Mouse (Mus musculus): ENCODE data around the gene Ttll5. TPM values are rescaled to one million over a fixed set of nuclear protein-coding genes. Genes with fewer than 3 reads are reported as not detected.

Gene Ttll5
- polyA plus RNA-seq (2014; fragmentation: Nextera tagmentation; extraction: Ambion mirVana), result 13.8 and 17.7 TPM in 2 replicates

- peaks cover 40% of the 10 kb centered on the region for H3K36me3 ChIP-seq (ENCODE audit: control insufficient read depth, insufficient read depth, low read length)
- peak within 1 kb of the TSS; percentile 64 for H3K4me2 ChIP-seq (ENCODE audit: low read length)
- DNase-seq (ENCODE audit: low spot score), result peak; percentile 100
- H3K9ac ChIP-seq (ENCODE audit: low read length), result peak within 1 kb of the TSS; percentile 62
- H3K4me1 ChIP-seq (replicated peaks; ENCODE audit: control insufficient read depth, insufficient read depth, low read length), result peaks cover 8% of the 10 kb centered on the region; the same call in 1 of the 2 replicates
- peak; percentile 99 for ATAC-seq (replicated peaks; ENCODE audit: low FRiP score, low TSS enrichment, low read depth)
- H3K27me3 ChIP-seq (replicated peaks; ENCODE audit: control insufficient read depth, insufficient read depth, low read length), result no peaks in the 10 kb centered on the region
- H3K27ac ChIP-seq (ENCODE audit: low read depth), result peak within 1 kb of the TSS; percentile 99
- under 1% methylated on average over 67 of the region's 67 CpGs for WGBS
- H3K4me3 ChIP-seq (ENCODE audit: low read depth, low read length), result peak within 1 kb of the TSS; percentile 83
- H3K9me3 ChIP-seq (ENCODE audit: control insufficient read depth, low read length), result no peaks in the 10 kb centered on the region
Measured at GRCm38 (mm10) chr12:85824438-85825264, at the start of gene Ttll5, which contains the start of gene Erg28. Ttll5 (plus strand) TSS chr12:85824659. Erg28 (minus strand) TSS chr12:85824550.

GRCm38 (mm10) chr12:85778962-85779361, 45.5 kb upstream of the Ttll5 start:
- no peak overlapping the region for H3K27ac ChIP-seq (ENCODE audit: low read depth)
- no peak for ATAC-seq (replicated peaks; ENCODE audit: low FRiP score, low TSS enrichment, low read depth)

GRCm38 (mm10) chr12:85779707-85780106, 44.8 kb upstream of the Ttll5 start:
- H3K9ac ChIP-seq (ENCODE audit: low read length), result no peak overlapping the region
- H3K27ac ChIP-seq (ENCODE audit: low read depth), result no peak overlapping the region
- no peaks in the 10 kb centered on the region for H3K9me3 ChIP-seq (ENCODE audit: control insufficient read depth, low read length)
- H3K4me1 ChIP-seq (replicated peaks; ENCODE audit: control insufficient read depth, insufficient read depth, low read length), result no peaks in the 10 kb centered on the region
- ATAC-seq (replicated peaks; ENCODE audit: low FRiP score, low TSS enrichment, low read depth), result no peak
- H3K36me3 ChIP-seq (ENCODE audit: control insufficient read depth, insufficient read depth, low read length), result no peaks in the 10 kb centered on the region
- no peak overlapping the region for H3K4me3 ChIP-seq (ENCODE audit: low read depth, low read length)
- H3K4me2 ChIP-seq (ENCODE audit: low read length), result no peak overlapping the region
- no peak for DNase-seq (ENCODE audit: low spot score)
- no peaks in the 10 kb centered on the region for H3K27me3 ChIP-seq (replicated peaks; ENCODE audit: control insufficient read depth, insufficient read depth, low read length)
- 88% methylated on average over 5 of the region's 5 CpGs for WGBS

More at GRCm38 (mm10) chr12:85778962-85779361, 45.5 kb upstream of the Ttll5 start:
- DNase-seq (ENCODE audit: low spot score), result no peak
- no peak overlapping the region for H3K4me2 ChIP-seq (ENCODE audit: low read length)
- no peak overlapping the region for H3K9ac ChIP-seq (ENCODE audit: low read length)
- H3K9me3 ChIP-seq (ENCODE audit: control insufficient read depth, low read length), result peaks cover under 1% of the 10 kb centered on the region; the same call in 1 of the 2 replicates
- H3K4me3 ChIP-seq (ENCODE audit: low read depth, low read length), result no peak overlapping the region
- WGBS, result 57% methylated on average over 3 of the region's 3 CpGs
- no peaks in the 10 kb centered on the region for H3K4me1 ChIP-seq (replicated peaks; ENCODE audit: control insufficient read depth, insufficient read depth, low read length)
- no peaks in the 10 kb centered on the region for H3K36me3 ChIP-seq (ENCODE audit: control insufficient read depth, insufficient read depth, low read length)
- no peaks in the 10 kb centered on the region for H3K27me3 ChIP-seq (replicated peaks; ENCODE audit: control insufficient read depth, insufficient read depth, low read length)

GRCm38 (mm10) chr12:85781606-85782005, 42.9 kb upstream of the Ttll5 start:
- 89% methylated on average over 3 of the region's 3 CpGs for WGBS
- H3K4me3 ChIP-seq (ENCODE audit: low read depth, low read length), result no peak overlapping the region

GRCm38 (mm10) chr12:85784916-85785815, 39.3 kb upstream of the Ttll5 start:
- Histone ChIP-seq H3K27me3 (replicated peaks; ENCODE audit: control insufficient read depth, insufficient read depth, low read length) (no peaks in the 10 kb centered on the region), H3K4me2 (ENCODE audit: low read length) (no peak overlapping the region), H3K36me3 (ENCODE audit: control insufficient read depth, insufficient read depth, low read length) (no peaks in the 10 kb centered on the region), H3K27ac (ENCODE audit: low read depth) (no peak overlapping the region), H3K4me1 (replicated peaks; ENCODE audit: control insufficient read depth, insufficient read depth, low read length) (no peaks in the 10 kb centered on the region), H3K4me3 (ENCODE audit: low read depth, low read length) (no peak overlapping the region), H3K9ac (ENCODE audit: low read length) (no peak overlapping the region), H3K9me3 (ENCODE audit: control insufficient read depth, low read length) (no peaks in the 10 kb centered on the region)
- 54% methylated on average over 19 of the region's 19 CpGs for WGBS
- DNase-seq (ENCODE audit: low spot score) (no peak), ATAC-seq (replicated peaks; ENCODE audit: low FRiP score, low TSS enrichment, low read depth) (peak; percentile 77)

More at GRCm38 (mm10) chr12:85781606-85782005, 42.9 kb upstream of the Ttll5 start:
- ATAC-seq (replicated peaks; ENCODE audit: low FRiP score, low TSS enrichment, low read depth) (no peak), DNase-seq (ENCODE audit: low spot score) (no peak)
- H3K27me3 ChIP-seq (replicated peaks; ENCODE audit: control insufficient read depth, insufficient read depth, low read length), result no peaks in the 10 kb centered on the region
- H3K9me3 ChIP-seq (ENCODE audit: control insufficient read depth, low read length), result no peaks in the 10 kb centered on the region
- H3K4me2 ChIP-seq (ENCODE audit: low read length), result no peak overlapping the region
- H3K27ac ChIP-seq (ENCODE audit: low read depth), result no peak overlapping the region
- no peak overlapping the region for H3K9ac ChIP-seq (ENCODE audit: low read length)
- no peaks in the 10 kb centered on the region for H3K36me3 ChIP-seq (ENCODE audit: control insufficient read depth, insufficient read depth, low read length)
- H3K4me1 ChIP-seq (replicated peaks; ENCODE audit: control insufficient read depth, insufficient read depth, low read length), result no peaks in the 10 kb centered on the region

- Histone ChIP-seq H3K9ac (ENCODE audit: low read length) (no peak overlapping the region), H3K4me3 (ENCODE audit: low read depth, low read length) (no peak overlapping the region), H3K27ac (ENCODE audit: low read depth) (no peak overlapping the region), H3K4me1 (replicated peaks; ENCODE audit: control insufficient read depth, insufficient read depth, low read length) (no peaks in the 10 kb centered on the region; the same call in 1 of the 2 replicates), H3K4me2 (ENCODE audit: low read length) (no peak overlapping the region), H3K36me3 (ENCODE audit: control insufficient read depth, insufficient read depth, low read length) (no peaks in the 10 kb centered on the region), H3K9me3 (ENCODE audit: control insufficient read depth, low read length) (no peaks in the 10 kb centered on the region), H3K27me3 (replicated peaks; ENCODE audit: control insufficient read depth, insufficient read depth, low read length) (no peaks in the 10 kb centered on the region)
- ATAC-seq (replicated peaks; ENCODE audit: low FRiP score, low TSS enrichment, low read depth) (no peak), DNase-seq (ENCODE audit: low spot score) (no peak)
- 79% methylated on average over 4 of the region's 4 CpGs for WGBS
Measured at GRCm38 (mm10) chr12:85792158-85792557, 32.3 kb upstream of the Ttll5 start.

GRCm38 (mm10) chr12:85792821-85793346, 31.6 kb upstream of the Ttll5 start:
- H3K36me3 ChIP-seq (ENCODE audit: control insufficient read depth, insufficient read depth, low read length), result no peaks in the 10 kb centered on the region
- ATAC-seq (replicated peaks; ENCODE audit: low FRiP score, low TSS enrichment, low read depth) (no peak), DNase-seq (ENCODE audit: low spot score) (no peak)
- no peak overlapping the region for H3K4me3 ChIP-seq (ENCODE audit: low read depth, low read length)
- no peak overlapping the region for H3K27ac ChIP-seq (ENCODE audit: low read depth)
- H3K9me3 ChIP-seq (ENCODE audit: control insufficient read depth, low read length), result no peaks in the 10 kb centered on the region
- 45% methylated on average over 6 of the region's 6 CpGs for WGBS
- no peak overlapping the region for H3K4me2 ChIP-seq (ENCODE audit: low read length)
- no peak overlapping the region for H3K9ac ChIP-seq (ENCODE audit: low read length)
- no peaks in the 10 kb centered on the region; the same call in 1 of the 2 replicates for H3K4me1 ChIP-seq (replicated peaks; ENCODE audit: control insufficient read depth, insufficient read depth, low read length)
- no peaks in the 10 kb centered on the region for H3K27me3 ChIP-seq (replicated peaks; ENCODE audit: control insufficient read depth, insufficient read depth, low read length)

- ATAC-seq (replicated peaks; ENCODE audit: low FRiP score, low TSS enrichment, low read depth), result no peak
- no peak overlapping the region for H3K4me3 ChIP-seq (ENCODE audit: low read depth, low read length)
- no peaks in the 10 kb centered on the region for H3K9me3 ChIP-seq (ENCODE audit: control insufficient read depth, low read length)
- no peak overlapping the region for H3K4me2 ChIP-seq (ENCODE audit: low read length)
- no peak for DNase-seq (ENCODE audit: low spot score)
- no peaks in the 10 kb centered on the region; the same call in 1 of the 2 replicates for H3K4me1 ChIP-seq (replicated peaks; ENCODE audit: control insufficient read depth, insufficient read depth, low read length)
- H3K36me3 ChIP-seq (ENCODE audit: control insufficient read depth, insufficient read depth, low read length), result no peaks in the 10 kb centered on the region
- H3K27ac ChIP-seq (ENCODE audit: low read depth), result no peak overlapping the region
- H3K27me3 ChIP-seq (replicated peaks; ENCODE audit: control insufficient read depth, insufficient read depth, low read length), result no peaks in the 10 kb centered on the region
- no peak overlapping the region for H3K9ac ChIP-seq (ENCODE audit: low read length)
- WGBS, result 81% methylated on average over 2 of the region's 2 CpGs
Measured at GRCm38 (mm10) chr12:85794094-85794493, 30.4 kb upstream of the Ttll5 start.
